9 mouse cellular contexts compared by ENCODE assay signal in the genomic region with DNA sequence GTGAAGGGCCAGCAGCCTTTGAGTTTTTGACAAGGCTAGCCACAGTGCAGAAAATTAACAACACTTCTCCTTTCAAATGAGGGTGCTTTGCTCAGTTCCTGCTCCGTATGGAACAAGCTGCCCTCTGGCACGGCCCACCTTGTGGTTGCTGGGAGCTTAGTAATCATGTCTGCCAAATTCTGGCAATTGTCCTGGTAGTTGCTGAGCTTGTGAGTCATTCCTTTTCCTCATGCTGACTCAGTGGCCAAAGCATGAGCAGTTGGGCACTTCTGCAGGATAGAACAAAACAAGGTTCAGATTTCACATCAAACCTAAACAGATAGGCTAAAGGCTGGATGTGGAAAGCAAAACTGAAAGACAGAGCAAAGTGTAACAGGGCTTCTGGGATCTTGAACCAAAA. TPM values are rescaled to one million over a fixed set of nuclear protein-coding genes. Genes with fewer than 3 reads are reported as not detected.
DNase-seq lines count a peak whose midpoint lies in the region; ATAC-seq lines count a peak whose summit lies in the region.
"Had no signal": no experiment of that assay in that cellular context is flagged by ENCODE, and none has a peak within 500 bp of the region (broad histone marks: within the 10 kb centered on the region; RNA-seq: fewer than 3 reads in every experiment).

No protein-coding gene starts in this region.

- H3K36me3 ChIP-seq in kidney, embryonic 15.5 days: no peaks in the 10 kb centered on the region
- no peaks in the 10 kb centered on the region for H3K36me3 ChIP-seq in forebrain, embryonic 16.5 days (ENCODE audit: control insufficient read depth, insufficient read depth)
- H3K36me3 ChIP-seq: neural tube, embryonic 13.5 days had no signal

- no peaks in the 10 kb centered on the region for H3K27me3 ChIP-seq in kidney, embryonic 15.5 days
- H3K27me3 ChIP-seq in forebrain, embryonic 16.5 days (replicated peaks; ENCODE audit: control insufficient read depth, insufficient read depth, low read length): no peaks in the 10 kb centered on the region
- H3K27me3 ChIP-seq: neural tube, embryonic 13.5 days had no signal

- H3K4me2 ChIP-seq in kidney, embryonic 15.5 days: no peak overlapping the region
- H3K4me2 ChIP-seq in forebrain, embryonic 16.5 days (ENCODE audit: low read length): no peak overlapping the region
- H3K4me2 ChIP-seq: neural tube, embryonic 13.5 days had no signal

- 66% methylated on average over 2 of the region's 2 CpGs for WGBS in kidney, embryonic 15.5 days
- WGBS in forebrain, embryonic 16.5 days: 30% methylated on average over 2 of the region's 2 CpGs

- no peak overlapping the region for H3K27ac ChIP-seq in kidney, embryonic 15.5 days
- H3K27ac ChIP-seq in forebrain, embryonic 16.5 days (ENCODE audit: low read length): no peak overlapping the region
- H3K27ac ChIP-seq: neural tube, embryonic 13.5 days had no signal

- H3K4me3 ChIP-seq in kidney, embryonic 15.5 days (replicated peaks): no peak overlapping the region
- H3K4me3 ChIP-seq in forebrain, embryonic 16.5 days (replicated peaks; ENCODE audit: low read length): no peak overlapping the region
- H3K4me3 ChIP-seq: neural tube, embryonic 13.5 days had no signal

- H3K9ac ChIP-seq in kidney, embryonic 15.5 days: no peak overlapping the region
- H3K9ac ChIP-seq in forebrain, embryonic 16.5 days (replicated peaks; ENCODE audit: low read depth, low read length): no peak overlapping the region
- H3K9ac ChIP-seq: neural tube, embryonic 13.5 days had no signal

- no peak for ATAC-seq in kidney, embryonic 15.5 days (replicated peaks; ENCODE audit: low FRiP score)
- peak; percentile 64; the same call in 1 of the 2 replicates for ATAC-seq in forebrain, embryonic 16.5 days
- no peak for ATAC-seq in megakaryocyte-erythroid progenitor cell, adult 5-6 weeks (replicated peaks; ENCODE audit: low FRiP score, low TSS enrichment, poor library complexity, severe bottlenecking)
- no peak for ATAC-seq in erythroblast, adult 5-6 weeks (replicated peaks; ENCODE audit: low FRiP score, poor library complexity, severe bottlenecking)

- DNase-seq in kidney, postnatal 36 days: peak; percentile 32 to 44
- peak; percentile 78 for DNase-seq in adrenal gland, adult 8-10 months
- peak; percentile 68 for DNase-seq in layer of hippocampus, adult 11-12 months (ENCODE audit: low spot score)
- DNase-seq in lung, postnatal 4 days: peak; percentile 17 to 27

- H3K9me3 ChIP-seq in kidney, embryonic 15.5 days (replicated peaks): no peaks in the 10 kb centered on the region
- no peaks in the 10 kb centered on the region for H3K9me3 ChIP-seq in forebrain, embryonic 16.5 days (ENCODE audit: control insufficient read depth, low read length)
- H3K9me3 ChIP-seq: neural tube, embryonic 13.5 days had no signal

- H3K4me1 ChIP-seq in kidney, embryonic 15.5 days: no peaks in the 10 kb centered on the region
- peaks cover 2% of the 10 kb centered on the region; the same call in 1 of the 2 replicates for H3K4me1 ChIP-seq in forebrain, embryonic 16.5 days (replicated peaks; ENCODE audit: control insufficient read depth, insufficient read depth, low read length)
- H3K4me1 ChIP-seq: neural tube, embryonic 13.5 days had no signal

RNA-seq across cellular contexts. Expression of gene Tmem243, which starts 31.6 kb away (rescaled TPM):
- polyA plus RNA-seq in kidney, embryonic 15.5 days (2015; fragmentation: Nextera tagmentation; extraction: Ambion mirVana): 20.7 and 21.6 TPM in 2 replicates
- total RNA-seq in adrenal gland, adult 8-10 months (2022): 10 to 100 TPM; 25.5 to 38.9 (median 31.9) TPM
- polyA plus RNA-seq in forebrain, embryonic 16.5 days (2015; fragmentation: Nextera tagmentation; extraction: Ambion mirVana): 11.9 and 12.1 TPM in 2 replicates
- total RNA-seq in megakaryocyte-erythroid progenitor cell, adult 5-6 weeks (2014; fragmentation: Nextera tagmentation): 4.3 and 6.9 TPM in 2 replicates
- total RNA-seq in megakaryocyte-erythroid progenitor cell, adult 5-6 weeks (2017): 2.2 and 11.5 TPM in 2 replicates
- 5.8 and 9.6 TPM in 2 replicates for total RNA-seq in erythroblast, adult 5-6 weeks (2015; ENCODE audit: low replicate concordance)
- 4.3 and 5.0 TPM in 2 replicates for total RNA-seq in erythroblast, adult 5-6 weeks (2017; ENCODE audit: low replicate concordance)

Comparison
In these comparisons a context has a peak if more than half of its experiments do, and no peak if none do; other contexts are left out.
1. DNase-seq: peak in every context shown above with its lines; median percentile 78 in adrenal gland, adult 8-10 months; 68 in layer of hippocampus, adult 11-12 months; 38 in kidney, postnatal 36 days; 22 in lung, postnatal 4 days.